Mouse (Mus musculus) adrenal gland, adult 2 months (tissue): ENCODE measurements around the gene Gpr55. TPM values are rescaled to one million over a fixed set of nuclear protein-coding genes. Genes with fewer than 3 reads are reported as not detected.

Experiments used
- DNase-seq: peaks from one replicate; pipeline ENCODE4 v3.0.0; 2021
- polyA plus RNA-seq: library from polyadenylated mRNA; depleted of rRNA; stranded (reverse); fragments of >200 nt; gene quantifications from 2 replicates; pipeline ENCODE4 v1.2.3, GENCODE M21; 2012
- total RNA-seq, 2 experiments: library from RNA; stranded (reverse); gene quantifications; 2 replicates each; pipeline ENCODE4 v1.2.3; 2021

The Gpr55 gene
- total and polyA plus RNA-seq, 3 experiments: 1.2 to 4.4 (median 4.3) TPM

DNA sequence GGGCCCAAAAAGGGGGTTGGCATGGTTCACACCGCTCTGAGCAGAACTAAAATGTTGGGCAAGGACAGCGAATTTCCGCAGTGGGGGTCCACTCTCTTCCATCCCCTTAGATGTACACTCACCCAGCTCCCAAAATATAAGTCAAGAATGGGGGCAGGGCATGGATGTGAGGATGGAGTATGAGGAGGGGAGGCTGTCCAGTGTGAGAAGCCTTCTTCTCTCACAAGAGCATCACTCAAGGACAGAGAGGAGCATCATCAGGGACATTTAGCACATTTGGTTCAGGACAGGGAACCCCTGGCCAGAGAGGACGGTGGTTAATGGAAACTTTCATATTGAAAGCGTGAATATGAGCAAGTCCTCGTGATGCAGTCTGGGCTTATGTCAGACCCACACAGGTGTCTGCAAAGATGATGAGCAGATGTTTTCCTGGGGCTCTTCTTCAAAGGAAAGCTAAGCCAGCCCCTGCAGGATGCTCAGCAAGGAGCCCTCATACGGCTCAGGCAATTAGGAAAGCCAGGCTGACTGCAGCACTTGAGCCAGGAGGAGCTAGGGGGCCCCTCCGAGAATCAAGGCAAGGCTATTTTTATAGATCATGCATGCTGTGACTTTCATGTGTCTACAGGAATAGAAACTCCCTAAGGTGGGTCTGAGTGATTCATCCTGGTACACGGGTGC is 2.7 kb downstream of the Gpr55 start:
- DNase-seq: no peak

GRCm38 (mm10) chr1:85957290-85957689 is 3.5 kb downstream of the Gpr55 start:
- DNase-seq: peak; percentile 43

GRCm38 (mm10) chr1:85955150-85955549 is 5.7 kb downstream of the Gpr55 start:
- no peak for DNase-seq

DNA sequence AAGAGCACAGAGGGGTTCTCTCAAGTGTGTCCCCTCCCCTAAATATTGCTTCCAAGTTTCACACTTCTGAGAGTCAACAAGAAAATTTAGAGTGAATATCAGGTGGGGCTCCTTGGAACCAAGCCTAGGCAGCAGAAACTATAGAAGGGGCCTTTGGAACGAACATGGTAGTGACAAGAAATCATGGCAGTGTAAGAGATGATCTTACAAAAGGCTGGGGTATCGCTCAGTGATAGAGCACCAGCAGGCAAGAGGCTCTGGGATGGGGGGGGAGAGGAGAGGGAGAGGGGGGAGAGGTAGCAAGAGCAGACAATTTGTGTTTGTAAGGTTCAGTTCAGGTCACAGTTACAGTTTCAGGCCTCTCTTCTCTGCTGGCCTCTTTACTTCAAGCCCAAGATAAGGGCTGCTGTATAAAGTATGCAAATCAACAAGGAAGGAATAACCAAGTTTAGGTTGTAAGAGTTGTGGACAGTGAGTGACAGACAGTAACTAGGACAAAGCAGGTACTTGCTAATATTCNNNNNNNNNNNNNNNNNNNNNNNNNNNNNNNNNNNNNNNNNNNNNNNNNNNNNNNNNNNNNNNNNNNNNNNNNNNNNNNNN is 11.6 kb downstream of the Gpr55 start:
- DNase-seq: no peak

GRCm38 (mm10) chr1:85942318-85942717 is 18.5 kb downstream of the Gpr55 start:
- DNase-seq: no peak

DNA sequence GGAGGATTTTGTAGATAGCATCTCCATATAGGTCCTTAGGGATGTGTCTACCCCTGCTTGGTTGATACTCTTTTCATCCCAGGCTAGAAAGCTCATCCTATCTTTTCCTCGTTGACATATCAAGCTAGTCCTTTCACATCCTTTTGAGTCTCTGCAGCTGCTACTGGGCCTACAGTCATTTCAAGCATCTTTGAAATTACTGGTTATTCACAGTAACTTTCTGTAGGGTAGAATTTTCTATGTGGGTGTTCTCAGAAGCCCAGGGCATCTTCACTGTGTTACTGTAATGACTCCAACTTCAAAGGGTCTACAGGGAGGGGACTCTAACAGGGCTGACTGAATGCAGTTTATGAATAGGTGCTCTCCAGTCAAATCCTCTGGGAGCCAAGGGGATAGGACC is 23.5 kb downstream of the Gpr55 start:
- no peak for DNase-seq

GRCm38 (mm10) chr1:85936265-85936664 is 24.5 kb downstream of the Gpr55 start:
- no peak for DNase-seq

DNA sequence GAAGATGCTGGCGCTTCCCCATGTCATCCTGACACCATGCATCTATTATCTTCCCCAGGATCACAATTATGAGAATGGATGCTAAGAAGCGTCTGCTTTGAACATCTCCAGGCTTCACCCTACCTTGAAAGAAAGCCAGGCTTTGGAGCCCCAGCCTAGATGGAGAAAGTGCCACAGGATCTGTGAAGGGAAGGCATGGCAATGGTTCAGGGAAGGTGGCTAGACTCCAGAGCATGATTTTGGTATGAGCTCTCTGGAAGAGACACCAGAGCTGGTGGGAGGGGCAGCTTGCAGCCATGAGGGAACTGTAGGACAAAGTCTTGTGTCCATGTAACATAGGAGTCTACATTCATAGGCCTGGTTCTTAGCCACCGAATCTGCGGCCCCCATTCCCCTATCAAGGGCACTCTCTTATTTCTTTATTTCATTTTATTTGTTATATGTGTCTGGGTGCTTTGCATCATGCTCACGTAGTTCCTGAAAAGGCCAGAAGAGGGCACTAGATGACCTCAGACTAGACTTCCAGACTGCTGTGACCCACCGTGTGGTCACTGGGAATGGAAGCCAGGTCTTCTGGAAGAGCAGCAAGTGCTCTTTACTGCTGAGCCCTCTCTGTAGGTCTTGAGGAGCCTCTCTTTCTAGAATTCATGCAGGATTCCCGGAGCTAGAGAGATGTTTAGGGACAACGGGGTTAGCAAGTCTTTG is 25.5 kb downstream of the Gpr55 start:
- DNase-seq: peak; percentile 67

DNA sequence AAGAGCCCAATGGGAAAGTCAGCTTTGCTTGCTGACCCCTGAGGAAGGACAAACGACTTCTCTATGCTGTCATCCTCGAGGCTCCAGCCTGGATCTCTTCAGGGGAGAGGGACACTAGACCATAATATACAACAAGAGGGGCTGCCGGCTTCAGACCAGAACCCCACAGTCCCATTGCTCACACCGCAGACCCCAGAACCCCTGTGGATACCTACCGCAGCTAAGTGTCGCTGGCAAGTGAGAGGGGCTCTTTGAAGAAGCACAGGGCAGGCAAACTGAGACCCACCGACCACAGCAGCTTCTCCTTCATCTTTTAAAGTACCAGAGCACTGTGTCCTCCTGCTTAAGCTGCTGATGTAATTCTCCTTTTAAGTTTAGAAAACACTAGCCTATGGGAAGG is 26.2 kb downstream of the Gpr55 start:
- no peak for DNase-seq

- DNase-seq: no peak
These were observed 27.0 kb downstream of the Gpr55 start for GRCm38 (mm10) chr1:85933631-85934465.

- no peak for DNase-seq
These were observed 27.6 kb downstream of the Gpr55 start for GRCm38 (mm10) chr1:85933226-85933625.

GRCm38 (mm10) chr1:85931170-85931569 is 29.6 kb downstream of the Gpr55 start:
- no peak for DNase-seq

DNA sequence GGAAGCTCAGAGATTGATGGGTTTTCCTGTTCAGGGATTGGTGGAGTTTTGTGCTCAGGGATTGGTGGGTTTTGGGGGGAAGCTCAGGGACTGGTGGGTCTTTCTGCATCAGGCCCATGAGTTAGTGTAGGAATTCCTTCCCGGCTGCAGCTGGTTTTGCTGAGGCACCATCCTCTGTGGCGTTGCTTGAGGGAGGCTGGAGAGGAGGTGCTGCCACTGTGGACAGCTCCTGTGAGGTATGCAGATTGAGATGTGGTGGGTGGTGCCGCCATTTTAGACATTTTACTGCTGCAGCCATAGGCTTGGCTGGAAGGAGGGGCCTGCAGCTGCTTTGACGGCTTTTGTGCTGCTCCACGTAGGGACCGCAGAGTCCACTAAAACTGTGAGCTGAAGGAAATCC is 31.4 kb downstream of the Gpr55 start:
- DNase-seq: no peak

- no peak for DNase-seq
These were observed 32.1 kb downstream of the Gpr55 start for GRCm38 (mm10) chr1:85928688-85929065.

- no peak for DNase-seq
These were observed 32.6 kb downstream of the Gpr55 start, which contains the start of gene 4933407L21Rik for GRCm38 (mm10) chr1:85928057-85928687. Gene 4933407L21Rik (plus strand): TSS chr1:85928483.

DNA sequence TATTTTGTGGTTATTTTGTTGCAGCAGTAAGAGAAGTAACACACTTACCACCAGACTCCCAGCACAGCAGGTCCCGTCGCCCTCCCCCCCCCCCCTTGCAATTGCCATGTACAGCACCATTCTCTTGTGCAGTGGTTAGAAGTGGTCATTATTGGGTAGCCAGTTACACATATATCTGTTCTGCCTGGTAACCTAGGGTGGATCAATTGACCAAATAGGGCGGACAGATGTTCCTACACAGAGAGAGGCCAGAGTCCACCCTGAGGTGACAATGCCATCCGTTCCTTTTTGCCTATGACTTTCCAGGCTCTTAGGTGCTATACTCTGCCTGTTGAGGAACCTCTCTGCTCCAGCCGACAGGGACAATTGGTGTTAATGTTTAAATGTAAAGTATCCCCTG is 35.6 kb downstream of the Gpr55 start:
- DNase-seq: no peak

GRCm38 (mm10) chr1:85922865-85923211 is 38.0 kb downstream of the Gpr55 start:
- no peak for DNase-seq

DNA sequence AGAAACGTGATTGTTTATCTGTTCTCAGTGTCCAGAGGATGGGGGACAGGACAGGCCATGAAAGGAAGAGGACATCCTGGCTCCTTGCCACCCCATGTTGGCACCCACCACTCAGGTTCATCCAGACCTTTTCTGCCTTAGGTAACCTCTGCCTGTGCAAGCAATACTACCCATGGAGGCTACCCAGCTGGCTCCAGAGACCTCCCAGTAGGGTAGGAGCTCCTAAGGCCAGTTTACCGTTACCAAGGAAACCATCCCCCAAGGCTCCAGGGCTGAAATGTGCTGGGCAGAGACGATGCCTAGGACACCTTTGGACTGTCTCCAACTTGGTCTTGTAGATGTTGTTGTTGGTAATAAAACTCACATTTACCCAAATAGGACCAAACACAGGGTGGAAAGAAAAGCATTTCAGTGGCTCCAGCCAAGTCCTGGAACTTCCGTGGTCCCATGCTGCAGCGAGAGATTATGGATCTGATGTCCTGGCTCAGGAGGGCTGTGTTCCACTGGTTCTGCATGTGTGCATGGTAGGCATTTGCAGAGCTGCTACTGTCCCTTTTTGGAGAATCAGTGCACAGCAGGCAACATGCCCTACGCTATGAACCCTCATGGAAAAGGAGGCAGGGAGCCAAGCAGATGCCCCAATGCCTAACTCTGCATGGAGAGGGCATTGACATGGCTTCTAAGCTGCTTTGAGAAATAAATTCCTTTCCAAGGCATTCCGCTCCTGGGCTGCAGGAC is 38.5 kb downstream of the Gpr55 start:
- no peak for DNase-seq

- DNase-seq: no peak
These were observed 39.1 kb downstream of the Gpr55 start for GRCm38 (mm10) chr1:85921725-85922124.

DNA sequence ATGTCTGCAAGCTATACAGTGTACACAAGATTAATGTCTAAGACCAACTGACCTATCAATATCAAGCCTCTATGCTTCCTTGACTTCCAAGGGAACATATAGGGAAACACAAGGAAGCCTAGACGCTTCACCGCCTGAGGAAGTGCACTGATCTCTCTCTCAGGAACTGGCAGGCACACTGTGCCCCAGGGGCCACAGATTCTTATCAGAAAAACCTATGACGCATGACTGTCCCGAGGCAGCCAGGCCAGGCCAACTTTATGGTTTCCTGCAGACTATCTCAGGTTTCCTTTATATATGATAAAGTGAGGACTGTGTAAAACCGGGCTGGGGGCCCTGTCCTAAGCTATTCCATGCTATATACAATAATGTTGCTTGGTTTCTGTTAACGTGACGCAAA is 41.2 kb downstream of the Gpr55 start:
- DNase-seq: no peak

DNA sequence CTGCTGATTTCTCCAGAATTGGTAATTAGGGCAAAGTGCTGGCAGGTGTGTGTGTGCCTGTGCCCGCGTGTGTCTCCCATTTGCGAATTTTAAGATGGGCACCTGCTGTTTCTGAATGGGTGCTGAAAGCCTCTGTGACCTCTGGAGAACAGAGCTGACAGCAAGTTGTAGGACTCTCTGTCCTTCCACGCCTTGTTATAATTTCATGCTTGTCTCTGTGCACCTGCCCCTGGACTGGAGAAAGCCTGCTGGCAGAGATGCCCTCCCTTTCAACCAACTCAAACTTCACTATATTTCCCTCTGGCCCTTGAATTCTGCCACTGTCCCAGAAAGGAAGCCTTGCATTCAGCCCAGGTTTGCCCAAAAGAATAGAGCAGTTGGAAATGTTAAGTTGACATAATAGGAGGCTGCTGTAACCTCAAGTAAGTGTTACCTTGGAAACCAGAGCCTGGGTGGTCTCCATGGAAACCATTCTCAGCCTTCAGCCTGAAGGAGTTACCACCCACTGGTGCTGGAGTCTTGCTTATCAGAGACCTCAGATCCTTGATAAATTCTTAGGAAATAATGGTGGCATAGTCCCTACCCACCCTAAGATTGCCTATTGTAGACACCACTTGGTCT is 43.9 kb downstream of the Gpr55 start:
- DNase-seq: no peak
